Mouse (Mus musculus): ENCODE data around the gene Fcgr4.
"Not testable (repeated sequence)": the region's sequence is repeated elsewhere in the genome, so short reads cannot be mapped to it uniquely, and the experiment has no call there.

The Fcgr4 gene

DNA sequence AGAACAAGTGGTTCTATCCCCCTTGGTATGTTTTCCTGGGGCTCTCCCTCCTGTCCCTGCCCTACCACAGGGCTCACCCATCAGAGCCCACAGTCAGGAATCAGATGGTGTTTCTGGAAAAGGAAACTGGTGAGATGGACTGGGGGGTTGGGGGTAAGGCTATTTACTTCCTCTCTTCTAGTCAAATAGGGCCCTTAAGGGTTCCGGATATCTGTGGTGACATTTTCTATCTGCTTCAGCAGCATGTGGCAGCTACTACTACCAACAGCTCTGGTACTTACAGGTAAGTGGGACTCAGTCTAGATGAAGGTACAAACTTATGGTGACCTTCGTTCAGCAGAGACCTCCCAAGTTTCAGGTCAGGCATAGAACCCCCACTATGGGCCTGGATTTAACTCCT lies at the start of gene Fcgr4:
Gene Fcgr4 (plus strand): TSS at position 184 of the 400 bp plus-strand sequence.
- no peak for DNase-seq (ENCODE audit: low read depth, low spot score)

DNA sequence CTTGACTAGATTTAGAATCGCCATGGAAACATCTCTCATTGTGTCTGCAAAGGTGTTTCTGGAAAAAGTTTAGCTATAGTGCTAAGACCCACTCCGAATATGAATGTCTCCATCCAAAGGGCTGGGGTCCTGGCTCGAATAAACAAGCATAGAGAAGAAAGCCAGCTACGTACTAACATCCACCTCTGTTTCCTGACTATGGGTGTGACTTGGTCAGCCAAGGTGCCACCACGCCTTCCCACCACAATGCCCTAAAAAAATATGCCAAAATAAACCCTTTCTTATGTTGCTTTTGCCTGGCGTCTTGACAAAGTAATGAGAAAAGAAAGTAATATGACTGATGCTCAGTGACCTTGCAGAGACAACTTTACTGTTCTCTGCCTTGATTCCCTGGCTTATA lies 46.2 kb upstream of the Fcgr4 start:
- no peak for DNase-seq (ENCODE audit: low read depth, low spot score)

DNA sequence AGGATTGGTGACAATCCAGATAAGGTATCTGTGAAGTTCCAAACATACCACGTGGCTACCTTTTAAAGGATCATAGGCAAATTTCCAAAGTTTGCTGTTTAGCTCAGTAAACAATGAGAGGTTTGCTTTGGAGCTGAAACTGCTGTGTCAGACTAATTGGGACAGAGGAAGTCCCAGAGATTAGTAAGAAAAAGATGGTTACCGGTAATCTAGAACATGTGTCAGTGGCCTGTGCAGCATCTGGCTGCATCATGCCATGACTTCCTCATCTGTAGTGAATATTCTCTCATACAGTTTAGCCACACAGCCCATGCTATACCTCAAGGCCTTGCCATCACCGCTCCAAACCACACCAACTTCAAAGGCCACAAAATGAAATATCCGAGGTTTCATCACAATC lies 45.8 kb upstream of the Fcgr4 start:
- no peak for DNase-seq (ENCODE audit: low read depth, low spot score)

DNA sequence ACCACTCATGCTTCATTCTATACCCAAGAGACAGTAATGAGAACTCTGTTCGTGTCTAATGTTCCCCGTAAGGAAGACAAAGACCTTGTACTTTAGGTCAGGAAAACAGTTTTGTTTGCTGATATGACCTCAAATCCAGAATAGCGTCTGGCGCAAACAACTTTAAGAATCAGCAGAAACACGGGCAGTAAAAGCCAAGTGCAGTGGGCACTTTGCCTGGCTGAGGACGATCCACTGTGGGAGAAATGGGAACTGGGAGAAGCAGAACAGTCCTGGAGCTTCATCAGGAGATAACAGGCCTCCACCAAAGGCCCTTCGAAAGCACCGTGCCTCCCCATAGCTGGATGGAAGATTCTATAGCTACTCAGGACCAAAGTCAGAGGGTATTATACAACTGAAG lies 44.5 kb upstream of the Fcgr4 start:
- DNase-seq (ENCODE audit: low read depth, low spot score), result no peak

DNA sequence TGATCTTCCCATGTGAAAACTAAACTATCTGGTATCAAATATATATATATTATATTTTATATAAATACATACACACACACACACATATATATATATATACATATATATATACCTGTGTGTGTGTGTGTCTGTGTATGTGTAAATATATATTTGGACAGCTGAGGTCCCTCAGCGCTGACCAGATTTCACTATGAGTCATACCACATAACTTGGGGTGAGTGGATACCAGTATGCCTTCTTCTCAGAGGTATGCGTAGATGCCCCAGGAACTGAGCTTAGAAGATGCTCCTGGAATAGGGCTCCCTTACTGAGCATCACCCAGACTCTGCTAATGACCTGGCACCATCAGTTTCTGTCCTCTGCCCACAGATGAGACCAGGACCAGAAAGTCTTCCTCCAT lies 44.0 kb upstream of the Fcgr4 start:
- DNase-seq (ENCODE audit: low read depth, low spot score), result no peak

DNA sequence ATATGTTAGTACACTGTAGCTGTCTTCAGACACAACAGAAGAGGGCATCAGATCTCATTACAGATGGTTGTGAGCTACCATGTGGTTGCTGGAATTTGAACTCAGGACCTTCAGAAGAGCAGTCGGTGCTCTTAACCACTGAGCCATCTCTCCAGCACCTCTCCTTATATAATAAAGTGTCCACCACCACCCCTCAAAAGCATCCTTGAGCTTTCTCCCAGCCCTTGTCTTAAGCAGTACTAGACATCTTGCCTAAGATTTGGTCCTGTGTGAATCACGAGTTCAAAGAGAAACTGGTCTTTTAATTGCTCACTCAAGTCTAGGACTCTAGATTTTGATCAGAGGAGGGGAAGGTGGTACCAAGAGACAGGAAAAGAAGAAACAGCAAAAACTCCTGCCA lies 43.4 kb upstream of the Fcgr4 start:
- not testable (repeated sequence) for DNase-seq (ENCODE audit: low read depth, low spot score)

DNA sequence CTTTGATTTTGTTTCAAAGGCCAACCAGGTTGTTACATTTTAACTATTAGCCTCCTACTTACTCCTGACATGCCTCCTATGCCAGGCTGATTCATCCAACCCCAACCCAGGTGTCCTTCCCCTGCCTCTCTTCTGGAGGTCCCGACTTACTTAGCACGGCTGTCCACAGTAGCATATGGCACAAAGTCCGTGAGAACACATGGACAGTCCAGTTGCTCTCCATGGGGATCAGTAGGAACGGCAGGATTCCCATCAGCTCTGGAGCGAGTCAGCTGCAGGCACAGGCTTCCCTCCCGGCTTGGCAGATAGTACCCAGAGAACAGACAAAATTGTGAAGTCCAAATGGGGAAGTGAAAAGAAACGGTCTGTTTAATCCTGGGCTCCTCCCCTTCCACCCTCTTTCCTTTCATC lies 43.0 kb upstream of the Fcgr4 start:
- no peak for DNase-seq (ENCODE audit: low read depth, low spot score)

DNA sequence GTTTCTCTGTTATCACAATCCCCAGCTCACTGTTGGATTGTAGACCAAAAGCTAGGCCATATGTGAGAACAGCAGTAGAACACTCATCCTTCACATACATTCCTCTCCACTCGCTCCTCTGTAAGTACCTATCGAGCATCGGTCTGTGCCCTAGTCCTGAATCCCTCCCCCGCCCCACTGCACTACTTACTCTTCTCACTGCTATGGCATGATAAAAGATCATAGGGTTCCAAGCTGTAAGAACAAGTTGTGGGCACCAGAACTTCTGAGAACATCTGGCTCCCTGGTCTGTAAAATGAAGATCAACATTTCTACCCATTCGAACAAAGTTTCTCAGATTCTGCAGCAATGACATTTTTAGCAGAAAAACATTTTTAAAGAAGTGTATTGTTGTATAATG lies 42.3 kb upstream of the Fcgr4 start, which contains the start of gene Fcgr2b:
Gene Fcgr2b (minus strand): TSS at position 101 of the 400 bp plus-strand sequence.
- no peak for DNase-seq (ENCODE audit: low read depth, low spot score)

DNA sequence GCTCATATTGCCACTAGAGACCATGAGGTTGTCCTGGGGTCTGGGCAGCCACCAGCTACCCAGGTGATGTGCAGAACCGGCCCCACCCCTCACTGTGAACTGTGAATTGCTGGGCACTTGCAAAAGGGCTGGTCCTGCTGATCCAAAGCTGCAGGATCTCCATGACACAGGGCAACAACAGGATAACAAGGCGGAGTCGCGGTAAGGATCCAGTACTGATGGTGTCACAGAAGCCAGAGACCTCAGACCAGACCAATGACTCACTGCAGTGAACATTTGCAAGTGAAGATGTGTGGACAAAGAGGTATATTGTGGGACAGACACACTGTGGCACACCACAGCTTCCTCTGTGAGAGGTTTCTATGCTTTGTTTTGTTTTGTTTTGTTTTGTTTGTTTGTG lies 40.1 kb upstream of the Fcgr4 start:
- no peak for DNase-seq (ENCODE audit: low read depth, low spot score)

DNA sequence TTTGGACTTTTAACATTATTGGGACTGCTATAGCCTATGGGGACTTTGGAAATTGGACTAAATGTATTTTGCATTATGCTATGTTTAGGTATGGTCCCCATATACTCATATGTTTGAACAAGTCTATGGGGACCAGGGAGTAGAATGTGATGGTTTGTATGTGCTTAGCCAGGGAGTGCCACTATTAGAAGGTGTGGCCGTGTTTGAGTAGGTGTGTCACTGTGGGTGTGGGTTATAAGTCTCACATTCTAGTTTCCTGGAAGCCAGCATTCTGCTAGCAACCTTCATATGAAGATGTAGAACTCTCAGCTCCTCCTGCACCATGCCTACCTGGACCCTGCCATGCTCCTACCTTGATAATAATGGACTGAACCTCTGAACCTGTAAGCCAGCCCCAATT lies 37.0 kb upstream of the Fcgr4 start:
- not testable (repeated sequence) for DNase-seq (ENCODE audit: low read depth, low spot score)

DNA sequence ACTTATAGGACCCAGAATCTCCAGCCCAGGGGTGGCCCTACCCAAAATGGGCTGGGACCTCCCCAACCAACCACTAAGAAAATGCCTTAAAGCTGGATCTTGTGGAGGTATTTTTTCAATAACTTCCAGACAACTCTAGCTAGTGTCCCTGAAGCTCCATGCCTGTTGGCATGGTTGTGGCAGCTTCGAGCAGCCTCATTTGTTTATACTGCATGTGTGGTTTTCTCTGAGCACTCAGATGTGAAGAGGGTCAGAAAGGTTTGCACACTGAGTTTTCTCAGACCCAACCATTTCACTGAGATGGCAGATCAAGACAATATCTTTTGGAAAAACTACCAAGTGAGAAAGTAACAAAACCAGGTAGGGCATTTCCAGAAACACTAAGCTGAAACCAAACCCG lies 36.4 kb upstream of the Fcgr4 start:
- no peak for DNase-seq (ENCODE audit: low read depth, low spot score)

DNA sequence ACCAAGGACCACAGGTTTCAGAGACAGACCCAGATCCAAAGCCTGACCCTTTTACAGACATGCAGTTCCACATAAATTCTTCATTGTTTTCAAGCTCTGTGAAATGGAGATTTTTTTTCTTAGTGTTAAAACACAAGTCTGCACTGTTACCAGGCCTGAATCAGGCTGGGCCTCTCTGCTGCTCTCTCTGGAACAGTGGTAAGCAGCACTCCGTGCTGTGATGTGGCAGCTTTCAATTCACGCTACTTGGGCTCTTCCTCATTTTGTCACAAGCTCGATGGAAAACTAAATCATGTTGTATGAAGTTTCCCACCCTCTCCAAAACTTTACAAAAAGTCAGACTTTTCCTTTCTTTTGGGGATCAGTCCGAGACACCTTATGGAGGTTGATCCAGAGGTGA lies 35.7 kb upstream of the Fcgr4 start:
- DNase-seq (ENCODE audit: low read depth, low spot score), result no peak

DNA sequence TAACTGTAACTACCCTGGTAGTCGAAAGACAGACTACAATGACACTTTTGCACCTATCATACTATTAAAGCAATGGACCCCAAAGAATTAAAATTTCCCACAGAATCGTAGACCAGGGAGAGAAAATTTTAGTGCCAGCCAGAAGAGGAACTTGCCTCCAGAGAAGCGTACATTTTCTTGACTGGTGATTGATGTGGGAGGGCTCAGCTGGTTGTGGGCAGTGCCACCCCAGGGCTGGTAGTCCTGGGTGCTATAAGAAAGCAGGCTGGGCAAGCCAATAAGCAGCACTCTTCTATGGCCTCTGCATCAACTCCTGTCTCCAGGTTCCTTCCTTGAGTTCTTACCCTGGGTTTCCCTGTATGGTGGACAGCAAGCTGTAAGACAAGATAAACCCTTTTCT lies 33.6 kb upstream of the Fcgr4 start:
- DNase-seq (ENCODE audit: low read depth, low spot score), result no peak

DNA sequence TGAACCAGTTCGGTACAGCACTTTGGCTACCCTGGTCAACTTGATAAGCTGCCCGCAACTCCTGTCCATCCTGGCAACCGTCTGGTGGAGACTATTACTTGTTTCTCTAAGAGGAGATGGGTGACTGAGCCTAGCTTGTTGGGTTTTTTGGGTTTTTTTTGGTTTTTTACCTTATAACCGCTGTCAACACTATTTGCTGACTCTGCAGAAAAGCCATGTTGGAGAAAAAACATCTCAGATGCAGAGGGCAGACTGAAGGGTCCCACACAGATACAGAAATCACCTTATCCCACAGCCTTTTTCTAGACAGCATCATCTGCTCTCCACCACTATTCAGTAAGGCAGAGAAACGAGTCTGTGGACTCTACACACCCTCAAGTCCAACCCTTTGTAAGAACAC lies 32.9 kb upstream of the Fcgr4 start:
- no peak for DNase-seq (ENCODE audit: low read depth, low spot score)

DNA sequence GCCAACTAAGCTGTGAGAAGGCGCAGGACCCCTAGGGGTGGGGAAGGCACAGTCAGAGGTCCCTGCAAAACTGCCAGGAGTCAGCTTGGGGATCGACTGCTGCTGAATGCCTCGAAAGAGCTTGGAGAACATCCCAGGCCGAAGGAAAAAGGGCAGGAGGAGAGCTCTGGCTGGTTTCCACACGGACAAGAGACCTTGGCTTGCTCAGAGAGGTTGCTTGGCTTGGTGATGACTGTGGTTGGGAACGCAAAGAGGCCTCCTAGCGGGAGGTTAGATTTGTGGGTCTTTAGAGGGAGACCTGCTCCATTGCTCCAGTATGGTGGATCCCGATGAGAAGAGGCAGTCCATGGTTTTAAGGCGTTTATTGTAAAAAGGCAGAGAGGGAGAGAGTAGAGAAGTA lies 29.1 kb upstream of the Fcgr4 start:
- DNase-seq (ENCODE audit: low read depth, low spot score), result no peak

DNA sequence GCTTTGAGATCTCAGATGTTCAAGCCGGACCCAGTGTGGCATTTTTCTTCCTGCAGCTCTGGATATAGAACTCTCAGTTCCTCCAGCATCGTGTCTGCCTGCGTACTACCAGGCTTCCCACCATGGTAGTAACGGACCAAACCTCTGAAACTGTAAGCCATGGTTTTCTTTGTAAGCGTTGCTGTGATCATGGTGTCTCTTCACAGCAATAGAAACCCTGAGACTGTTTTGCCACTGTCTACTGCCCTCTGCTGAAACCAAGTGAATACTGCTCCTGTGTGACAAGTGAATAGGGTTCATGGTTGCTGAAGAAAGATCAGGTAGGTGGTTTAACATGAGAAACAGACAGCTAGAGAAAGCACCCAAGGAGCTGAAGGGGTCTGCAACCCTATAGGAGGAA lies 26.2 kb upstream of the Fcgr4 start:
- DNase-seq (ENCODE audit: low read depth, low spot score), result peak; percentile 33

DNA sequence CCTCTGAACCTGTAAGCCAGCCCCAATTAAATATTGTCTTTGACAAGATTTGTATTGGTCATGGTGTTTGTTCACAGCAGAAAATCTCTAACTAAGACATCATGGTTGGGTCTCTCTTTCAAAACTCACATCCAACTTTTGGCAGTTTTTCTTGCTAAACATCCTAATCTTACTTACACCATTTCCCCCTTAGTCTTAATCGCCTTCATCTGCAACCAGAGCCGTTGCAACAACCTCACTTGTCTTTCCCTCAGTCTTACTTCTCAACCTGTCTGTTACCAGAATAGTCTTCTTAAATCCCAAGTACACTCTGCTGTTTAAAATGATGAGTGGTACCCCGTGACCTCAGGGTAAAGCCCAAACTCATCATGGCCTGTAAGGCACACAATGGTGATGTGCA lies 22.7 kb upstream of the Fcgr4 start:
- no peak for DNase-seq (ENCODE audit: low read depth, low spot score)

DNA sequence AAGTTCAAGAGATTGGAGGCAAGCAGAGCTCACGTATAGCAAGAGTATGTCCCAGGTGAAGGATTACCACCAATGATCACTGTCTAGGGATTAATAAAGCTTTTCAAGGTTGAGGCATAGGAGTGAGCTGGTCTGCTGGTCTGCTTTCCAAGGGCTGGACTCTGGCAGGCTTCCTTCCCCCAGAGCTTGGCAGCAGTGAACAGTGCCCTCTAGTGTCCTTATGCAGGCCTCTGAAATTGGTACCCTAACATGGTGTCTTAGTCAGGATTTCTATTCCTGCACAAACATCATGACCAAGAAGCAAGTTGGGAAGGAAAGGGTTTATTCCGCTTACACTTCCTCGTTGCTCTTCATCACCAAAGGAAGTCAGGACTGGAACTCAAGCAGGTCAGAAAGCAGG lies 22.0 kb upstream of the Fcgr4 start:
- peak; percentile 65 for DNase-seq (ENCODE audit: low read depth, low spot score)

DNA sequence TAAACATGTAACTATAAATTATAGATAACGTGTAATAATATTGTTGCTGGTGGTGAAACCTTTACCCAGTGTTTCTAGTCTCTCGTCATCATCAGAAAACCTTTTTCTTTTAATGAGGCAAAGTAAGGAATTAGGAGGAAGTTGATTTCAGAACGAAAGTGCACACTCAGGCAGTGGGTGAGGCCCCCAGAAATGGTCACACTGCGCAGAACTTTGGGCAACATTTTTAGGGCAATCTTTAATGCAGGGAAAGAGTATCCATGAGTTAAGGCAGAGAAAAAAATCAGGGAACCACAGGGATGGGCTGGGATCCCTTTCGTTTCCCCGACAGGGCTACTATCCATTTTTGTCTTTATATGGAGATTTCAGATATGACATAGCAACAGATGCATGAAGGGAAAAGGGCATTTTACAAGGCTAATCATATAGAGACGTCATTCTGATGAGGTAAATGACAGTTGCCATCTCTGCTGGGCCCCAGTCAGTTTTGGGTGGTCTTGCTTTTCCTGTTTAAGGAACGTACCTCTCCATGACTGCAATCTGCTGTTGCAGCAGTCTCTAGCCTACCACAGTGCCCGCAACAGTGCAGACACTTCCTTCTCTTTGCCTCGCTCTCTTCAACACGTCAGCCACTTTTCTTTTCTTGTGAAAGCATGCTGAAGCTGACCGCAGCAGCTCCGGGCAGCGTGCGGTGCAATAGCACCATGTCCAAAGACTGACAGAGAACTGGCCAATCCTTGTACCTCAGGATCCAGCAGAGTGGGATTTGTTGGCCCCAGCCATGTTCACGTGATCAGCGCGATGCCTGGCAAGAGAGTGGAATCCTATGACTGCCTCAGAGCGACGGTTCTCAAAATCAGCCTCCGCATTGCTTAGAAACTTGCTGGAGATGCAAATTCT lies 20.7 kb upstream of the Fcgr4 start:
- DNase-seq (ENCODE audit: low read depth, low spot score), result peak; percentile 19

DNA sequence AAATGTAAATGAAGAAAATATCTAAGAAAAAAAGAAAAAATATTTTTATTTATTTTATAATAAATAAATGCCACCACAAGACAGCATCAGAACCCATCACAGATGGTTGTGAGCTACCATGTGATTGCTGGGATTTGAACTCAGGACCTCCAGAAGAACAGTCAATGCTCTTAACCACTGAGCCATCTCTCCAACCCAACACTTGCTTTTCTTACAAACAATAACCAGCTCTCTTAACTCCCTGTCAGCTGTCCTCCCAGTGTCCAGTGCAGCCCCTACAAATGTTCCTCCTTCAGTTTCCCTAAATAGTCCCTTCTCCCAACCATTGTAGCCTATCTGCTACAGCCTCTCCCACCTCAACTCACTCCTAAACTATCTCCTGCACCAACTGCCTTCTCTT lies 18.9 kb upstream of the Fcgr4 start:
- DNase-seq (ENCODE audit: low read depth, low spot score), result no peak

DNA sequence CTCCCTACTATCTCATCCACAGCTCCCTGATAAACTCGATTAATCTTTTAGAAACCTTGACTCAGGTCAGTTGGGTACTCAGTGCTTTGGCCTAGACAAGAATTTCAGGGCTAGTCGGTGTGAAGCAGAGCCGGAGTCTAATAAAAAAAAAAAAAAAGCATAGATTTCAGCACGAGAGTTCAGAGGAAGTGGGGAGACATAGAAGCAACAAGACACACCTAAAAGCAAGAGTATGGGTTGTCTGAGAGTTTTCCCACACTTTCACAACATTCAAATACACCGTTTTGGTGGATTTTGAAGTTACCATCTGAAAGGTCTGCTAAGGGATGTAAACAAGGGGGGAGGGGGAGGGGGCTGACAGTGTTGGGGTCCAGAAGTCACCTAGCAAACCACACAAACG lies 13.6 kb upstream of the Fcgr4 start:
- no peak for DNase-seq (ENCODE audit: low read depth, low spot score)

DNA sequence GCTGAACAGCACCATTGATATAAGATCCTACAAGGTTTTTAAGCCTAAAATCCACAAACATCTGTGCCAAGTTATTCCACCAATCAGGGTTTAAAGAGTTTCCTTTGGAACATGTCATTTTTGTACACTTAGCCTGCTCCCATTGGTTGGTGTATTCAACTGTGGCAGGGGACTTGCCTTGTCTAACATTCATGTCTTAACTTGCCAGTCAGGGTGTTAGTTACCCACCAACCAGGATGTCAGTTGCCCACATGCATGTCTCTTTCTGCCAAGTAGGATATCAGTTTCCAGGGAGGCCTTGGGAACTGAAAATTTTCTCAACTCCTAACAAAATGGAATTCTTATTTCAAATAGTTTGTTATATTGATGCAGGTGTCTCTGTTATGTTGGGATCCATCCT lies 13.1 kb upstream of the Fcgr4 start:
- DNase-seq (ENCODE audit: low read depth, low spot score), result no peak

DNA sequence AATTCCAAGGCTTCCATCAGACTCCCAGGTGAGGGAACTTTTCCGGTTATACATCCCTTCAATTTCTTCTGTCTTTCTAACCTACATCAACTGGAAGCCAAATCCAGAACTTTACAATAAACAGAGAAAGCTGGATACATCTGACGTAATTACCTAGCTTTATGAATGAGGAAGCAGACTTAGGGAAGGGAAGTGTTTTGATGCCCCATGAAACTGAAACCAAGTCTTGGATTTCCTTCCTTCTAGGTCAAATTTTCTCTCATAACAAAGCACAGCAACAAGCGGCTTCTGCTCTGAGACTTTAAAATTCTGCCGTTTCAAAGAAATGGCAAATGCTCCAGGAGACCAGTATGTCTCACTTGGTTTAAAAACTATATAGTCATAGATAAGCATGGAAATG lies 12.4 kb upstream of the Fcgr4 start:
- DNase-seq (ENCODE audit: low read depth, low spot score), result no peak

DNA sequence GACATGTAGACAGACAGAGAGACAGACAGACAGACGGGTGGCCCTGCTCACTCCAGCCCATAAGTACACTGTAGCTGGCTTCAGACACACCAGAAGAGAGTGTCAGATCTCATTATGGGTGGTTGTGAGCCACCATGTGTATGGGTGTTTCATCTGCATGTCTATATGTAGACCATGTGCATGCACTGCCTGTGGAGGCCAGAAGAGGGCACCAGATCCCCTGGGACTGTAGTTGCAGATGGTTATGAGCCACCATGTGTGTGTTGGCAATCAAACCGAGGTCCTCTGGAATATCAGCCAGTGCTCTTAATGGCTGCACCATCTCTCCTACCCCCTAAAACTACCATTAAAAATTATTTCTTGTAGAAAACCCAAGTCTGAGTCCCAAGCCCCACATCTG lies 11.8 kb upstream of the Fcgr4 start:
- DNase-seq (ENCODE audit: low read depth, low spot score), result no peak
